Mouse (Mus musculus) neural tube, embryonic 15.5 days (tissue): ENCODE measurements at regions not wholly inside any gene's neighbourhood (a gene's known extent, or its start where the extent isn't known, plus 50 kb on each side); places are given as distances from the start of the nearest gene placed in this dataset.
"Not testable (repeated sequence)": the region's sequence is repeated elsewhere in the genome, so short reads cannot be mapped to it uniquely, and the experiment has no call there.

Experiments
- ATAC-seq: fragments of 200-750 bp; cut with Nextera tagmentation; 2 replicates; pipeline ENCODE4 v1.8.0; 2017; ENCODE audit warnings: mild to moderate bottlenecking, moderate TSS enrichment, moderate library complexity; ENCODE audit not compliant: low FRiP score
- H3K27ac ChIP-seq: fragments of 300-500 bp; sonication (generic); replicated peaks from 2 replicates; pipeline ENCODE4 v1.5.1; 2015; ENCODE audit warnings: mild to moderate bottlenecking, inconsistent platforms
- H3K27me3 ChIP-seq: fragments of 300-500 bp; sonication (generic); replicated peaks from 2 replicates; pipeline ENCODE4 v1.6.1; 2015; ENCODE audit warnings: inconsistent platforms
- H3K36me3 ChIP-seq: fragments of 300-500 bp; sonication (generic); 2 replicates; pipeline ENCODE4 v1.6.1; 2015; ENCODE audit warnings: inconsistent platforms
- H3K4me1 ChIP-seq: fragments of 300-500 bp; sonication (generic); 2 replicates; pipeline ENCODE4 v1.6.1; 2015; ENCODE audit warnings: inconsistent platforms
- H3K4me2 ChIP-seq: fragments of 300-500 bp; sonication (generic); 2 replicates; pipeline ENCODE4 v1.6.1; 2015; ENCODE audit warnings: inconsistent platforms, mild to moderate bottlenecking, moderate library complexity
- H3K4me3 ChIP-seq: fragments of 300-500 bp; sonication (generic); replicated peaks from 2 replicates; pipeline ENCODE4 v1.5.1; 2015; ENCODE audit warnings: mild to moderate bottlenecking, inconsistent platforms
- H3K9ac ChIP-seq: fragments of 300-500 bp; sonication (generic); replicated peaks from 2 replicates; pipeline ENCODE4 v1.6.1; 2015; ENCODE audit warnings: mild to moderate bottlenecking, inconsistent platforms
- H3K9me3 ChIP-seq: fragments of 300-500 bp; sonication (generic); replicated peaks from 2 replicates; pipeline ENCODE4 v1.6.1; 2016; ENCODE audit warnings: inconsistent platforms
- WGBS: fragments of 180-500 bp; shearing (Covaris S2); methylation state at CpG from one replicate; pipeline ENCODE4 v1.1.7; 2015; ENCODE audit warnings: mixed read lengths; 5-methylcytosine and 5-hydroxymethylcytosine counted together

GRCm38 (mm10) chr4:4242306-4242980, 165.1 kb upstream of the Sdr16c6 start:
- not testable (repeated sequence) for ATAC-seq, H3K9me3 ChIP-seq, H3K4me1 ChIP-seq, H3K27me3 ChIP-seq, H3K36me3 ChIP-seq, H3K4me2 ChIP-seq, H3K9ac ChIP-seq, H3K27ac ChIP-seq, H3K4me3 ChIP-seq
- WGBS: 87% methylated on average over 15 of the region's 15 CpGs

- H3K9ac ChIP-seq: no peak overlapping the region
- no peak overlapping the region for H3K4me3 ChIP-seq
- WGBS: 18% methylated on average over 1 of the region's 1 CpGs
- H3K27ac ChIP-seq: no peak overlapping the region
- no peaks in the 10 kb centered on the region for H3K27me3 ChIP-seq
- H3K4me2 ChIP-seq: no peak overlapping the region
- no peaks in the 10 kb centered on the region for H3K9me3 ChIP-seq
- no peaks in the 10 kb centered on the region for H3K4me1 ChIP-seq
- ATAC-seq: no peak
- H3K36me3 ChIP-seq: no peaks in the 10 kb centered on the region
Observed at GRCm38 (mm10) chr4:4226209-4226608, 148.9 kb upstream of the Sdr16c6 start.

GRCm38 (mm10) chr4:4219701-4220100, 142.4 kb upstream of the Sdr16c6 start:
- WGBS: 79% methylated on average over 2 of the region's 2 CpGs
- no peak for ATAC-seq
- no peaks in the 10 kb centered on the region for H3K27me3 ChIP-seq

GRCm38 (mm10) chr4:4211892-4212291, 134.6 kb upstream of the Sdr16c6 start:
- Histone ChIP-seq H3K4me1 (no peaks in the 10 kb centered on the region), H3K4me2 (no peak overlapping the region), H3K9me3 (no peaks in the 10 kb centered on the region), H3K27me3 (no peaks in the 10 kb centered on the region), H3K27ac (no peak overlapping the region), H3K36me3 (no peaks in the 10 kb centered on the region), H3K4me3 (no peak overlapping the region), H3K9ac (no peak overlapping the region)
- ATAC-seq: no peak
- WGBS: 94% methylated on average over 2 of the region's 2 CpGs

More at GRCm38 (mm10) chr4:4219701-4220100, 142.4 kb upstream of the Sdr16c6 start:
- Histone ChIP-seq H3K9me3 (no peaks in the 10 kb centered on the region), H3K4me2 (no peak overlapping the region), H3K27ac (no peak overlapping the region), H3K4me1 (no peaks in the 10 kb centered on the region), H3K9ac (no peak overlapping the region), H3K36me3 (no peaks in the 10 kb centered on the region), H3K4me3 (no peak overlapping the region)

- Histone ChIP-seq H3K9ac (no peak overlapping the region), H3K36me3 (no peaks in the 10 kb centered on the region), H3K4me3 (no peak overlapping the region), H3K4me2 (no peak overlapping the region), H3K27ac (no peak overlapping the region), H3K9me3 (no peaks in the 10 kb centered on the region), H3K4me1 (no peaks in the 10 kb centered on the region), H3K27me3 (no peaks in the 10 kb centered on the region)
- 67% methylated on average over 1 of the region's 1 CpGs for WGBS
- no peak for ATAC-seq
Observed at GRCm38 (mm10) chr4:4205158-4205557, 127.8 kb upstream of the Sdr16c6 start.

- Histone ChIP-seq H3K4me3 (no peak overlapping the region), H3K27me3 (no peaks in the 10 kb centered on the region), H3K4me1 (no peaks in the 10 kb centered on the region), H3K9ac (no peak overlapping the region), H3K9me3 (no peaks in the 10 kb centered on the region), H3K27ac (no peak overlapping the region), H3K4me2 (no peak overlapping the region), H3K36me3 (no peaks in the 10 kb centered on the region)
- ATAC-seq: no peak
- WGBS: 61% methylated on average over 2 of the region's 2 CpGs
Observed at GRCm38 (mm10) chr4:4199309-4199708, 122.0 kb upstream of the Sdr16c6 start.

GRCm38 (mm10) chr4:4195834-4196233, 118.5 kb upstream of the Sdr16c6 start:
- 88% methylated on average over 2 of the region's 2 CpGs for WGBS
- Histone ChIP-seq H3K27me3 (no peaks in the 10 kb centered on the region), H3K27ac (no peak overlapping the region), H3K36me3 (no peaks in the 10 kb centered on the region), H3K9ac (no peak overlapping the region), H3K4me2 (no peak overlapping the region), H3K9me3 (no peaks in the 10 kb centered on the region), H3K4me3 (no peak overlapping the region), H3K4me1 (no peaks in the 10 kb centered on the region)
- ATAC-seq: no peak

GRCm38 (mm10) chr4:4195250-4195649, 117.9 kb upstream of the Sdr16c6 start:
- H3K4me3 ChIP-seq: no peak overlapping the region
- no peak overlapping the region for H3K27ac ChIP-seq
- no peaks in the 10 kb centered on the region for H3K27me3 ChIP-seq
- 79% methylated on average over 8 of the region's 8 CpGs for WGBS
- no peak overlapping the region for H3K4me2 ChIP-seq
- no peak overlapping the region for H3K9ac ChIP-seq
- H3K9me3 ChIP-seq: no peaks in the 10 kb centered on the region
- no peaks in the 10 kb centered on the region for H3K36me3 ChIP-seq
- no peaks in the 10 kb centered on the region for H3K4me1 ChIP-seq
- ATAC-seq: no peak
